Mouse (Mus musculus) right cerebral cortex, adult 18-20 months (tissue): ENCODE measurements around the gene Kif22.

ENCODE experiments used
- DNase-seq: peaks from one replicate; pipeline ENCODE4 v3.0.0; 2022; ENCODE audit warnings: mixed read lengths

Gene Kif22

GRCm38 (mm10) chr7:126983113-126983512 is 59.2 kb downstream of the Kif22 start:
- DNase-seq, result no peak

- no peak for DNase-seq
Measured at GRCm38 (mm10) chr7:126982054-126982453, 60.2 kb downstream of the Kif22 start.

DNA sequence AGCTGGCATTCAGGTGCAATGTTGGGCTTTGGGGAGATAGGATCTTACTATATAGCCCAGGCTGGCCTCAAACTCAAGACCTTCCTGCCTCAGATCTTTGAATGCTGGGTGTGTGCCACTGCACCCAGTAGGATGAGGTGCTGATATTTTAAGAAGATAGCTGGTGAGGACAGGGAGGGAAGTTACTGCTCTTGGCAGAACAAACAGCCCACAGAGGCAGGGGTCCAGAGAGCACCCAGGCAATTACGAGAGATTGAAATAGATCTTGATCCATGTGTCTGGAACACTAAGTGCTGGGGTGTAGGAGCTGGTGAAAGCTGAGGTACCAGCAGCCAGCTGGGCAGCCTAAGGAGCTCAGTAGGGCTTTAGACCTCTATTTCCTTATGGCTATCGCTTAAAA is 60.7 kb downstream of the Kif22 start:
- no peak for DNase-seq

GRCm38 (mm10) chr7:126978841-126979240 is 63.4 kb downstream of the Kif22 start:
- no peak for DNase-seq
